Mouse (Mus musculus): Measurements from ENCODE around the gene Get4. TPM values are rescaled to one million over a fixed set of nuclear protein-coding genes. Genes with fewer than 3 reads are reported as not detected.

The Get4 gene
- polyA plus RNA-seq, 1 experiment from 2014 or later: 145 TPM

GRCm38 (mm10) chr5:139251279-139251678, 845 bp upstream of the Get4 start:
- no peak for DNase-seq (ENCODE audit: low spot score)
- 83% methylated on average over 7 of the region's 7 CpGs for WGBS
- H3K36me3 ChIP-seq (ENCODE audit: control insufficient read depth, insufficient read depth, low read length): peaks cover 5% of the 10 kb centered on the region
- no peaks in the 10 kb centered on the region for H3K27me3 ChIP-seq (ENCODE audit: control insufficient read depth, insufficient read depth, low read length)
- no peak overlapping the region for H3K4me2 ChIP-seq (ENCODE audit: low read depth)
- H3K4me3 ChIP-seq (ENCODE audit: low read depth, low read length): no peak overlapping the region
- ATAC-seq (ENCODE audit: insufficient read depth, low FRiP score, low TSS enrichment): no peak
- H3K9ac ChIP-seq (ENCODE audit: low read length): no peak overlapping the region
- H3K4me1 ChIP-seq (ENCODE audit: control insufficient read depth, insufficient read depth, low read length): peaks cover 7% of the 10 kb centered on the region
- no peak overlapping the region for H3K27ac ChIP-seq (ENCODE audit: low read depth, low read length)
- no peaks in the 10 kb centered on the region for H3K9me3 ChIP-seq (ENCODE audit: control insufficient read depth, low read length)

DNA sequence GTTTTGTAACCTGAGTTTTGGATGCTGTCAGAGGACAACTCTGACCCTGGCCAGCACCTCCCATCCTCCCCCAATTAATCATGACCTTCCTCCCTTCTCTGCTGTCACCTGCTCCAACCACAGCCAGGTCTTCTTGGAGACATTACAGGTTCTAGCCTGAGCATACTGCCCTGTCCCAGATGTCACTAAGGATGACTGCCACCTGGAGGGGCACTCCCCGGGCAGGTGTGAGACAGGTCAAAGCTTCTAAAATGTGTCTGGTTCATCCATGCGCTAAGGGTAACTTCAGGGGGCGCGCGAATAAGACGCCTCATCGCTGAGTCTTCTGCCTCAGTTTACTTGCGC, 416 bp upstream of the Get4 start:
- peaks cover 5% of the 10 kb centered on the region for H3K36me3 ChIP-seq (ENCODE audit: control insufficient read depth, insufficient read depth, low read length)
- H3K27ac ChIP-seq (ENCODE audit: low read depth, low read length): no peak overlapping the region
- no peaks in the 10 kb centered on the region for H3K27me3 ChIP-seq (ENCODE audit: control insufficient read depth, insufficient read depth, low read length)
- peak overlapping the region; percentile 74 for H3K4me3 ChIP-seq (ENCODE audit: low read depth, low read length)
- DNase-seq (ENCODE audit: low spot score) (no peak), ATAC-seq (ENCODE audit: insufficient read depth, low FRiP score, low TSS enrichment) (peak; percentile 71)
- 1% methylated on average over 8 of the region's 8 CpGs for WGBS
- H3K4me1 ChIP-seq (ENCODE audit: control insufficient read depth, insufficient read depth, low read length): peaks cover 7% of the 10 kb centered on the region
- peak overlapping the region; percentile 60 for H3K9ac ChIP-seq (ENCODE audit: low read length)
- peak overlapping the region; percentile 71 for H3K4me2 ChIP-seq (ENCODE audit: low read depth)
- no peaks in the 10 kb centered on the region for H3K9me3 ChIP-seq (ENCODE audit: control insufficient read depth, low read length)

DNA sequence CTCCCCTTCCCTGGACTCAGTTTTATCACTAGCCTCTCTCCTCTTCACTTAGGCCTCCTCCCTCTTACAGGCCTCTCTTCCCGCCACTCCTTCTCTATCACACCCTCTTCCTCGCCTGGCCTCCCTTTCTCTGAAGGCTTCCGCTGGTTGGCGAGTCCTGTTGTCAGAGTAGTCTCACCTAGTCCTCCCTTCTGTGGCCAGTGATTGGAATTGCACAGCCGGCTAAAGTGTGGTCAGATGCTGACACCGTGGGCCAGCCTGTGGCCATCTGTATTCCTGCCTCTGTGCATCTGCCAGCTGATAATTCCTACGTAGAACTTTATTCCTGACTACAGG, 754 bp downstream of the Get4 start:
- H3K27ac ChIP-seq (ENCODE audit: low read depth, low read length): peak overlapping the region; percentile 76
- H3K9me3 ChIP-seq (ENCODE audit: control insufficient read depth, low read length): no peaks in the 10 kb centered on the region
- ATAC-seq (ENCODE audit: insufficient read depth, low FRiP score, low TSS enrichment): peak; percentile 23
- under 1% methylated on average over 7 of the region's 7 CpGs for WGBS
- H3K4me1 ChIP-seq (ENCODE audit: control insufficient read depth, insufficient read depth, low read length): peaks cover 7% of the 10 kb centered on the region
- no peaks in the 10 kb centered on the region for H3K27me3 ChIP-seq (ENCODE audit: control insufficient read depth, insufficient read depth, low read length)
- no peak for DNase-seq (ENCODE audit: low spot score)
- peaks cover 2% of the 10 kb centered on the region for H3K36me3 ChIP-seq (ENCODE audit: control insufficient read depth, insufficient read depth, low read length)
- H3K9ac ChIP-seq (ENCODE audit: low read length): peak overlapping the region; percentile 83
- peak overlapping the region; percentile 74 for H3K4me3 ChIP-seq (ENCODE audit: low read depth, low read length)
- H3K4me2 ChIP-seq (ENCODE audit: low read depth): peak overlapping the region; percentile 77

- H3K27me3 ChIP-seq (ENCODE audit: control insufficient read depth, insufficient read depth, low read length): no peaks in the 10 kb centered on the region
- H3K4me3 ChIP-seq (ENCODE audit: low read depth, low read length): peak overlapping the region; percentile 74
- peak overlapping the region; percentile 83 for H3K9ac ChIP-seq (ENCODE audit: low read length)
- peak overlapping the region; percentile 77 for H3K4me2 ChIP-seq (ENCODE audit: low read depth)
- no peaks in the 10 kb centered on the region for H3K9me3 ChIP-seq (ENCODE audit: control insufficient read depth, low read length)
- WGBS: 20% methylated on average over 6 of the region's 6 CpGs
- no peak overlapping the region for H3K27ac ChIP-seq (ENCODE audit: low read depth, low read length)
- DNase-seq (ENCODE audit: low spot score) (no peak), ATAC-seq (ENCODE audit: insufficient read depth, low FRiP score, low TSS enrichment) (no peak)
- no peaks in the 10 kb centered on the region; the same call in 1 of the 2 replicates for H3K36me3 ChIP-seq (ENCODE audit: control insufficient read depth, insufficient read depth, low read length)
- peaks cover 7% of the 10 kb centered on the region for H3K4me1 ChIP-seq (ENCODE audit: control insufficient read depth, insufficient read depth, low read length)
Measured at GRCm38 (mm10) chr5:139253301-139253741, 1.2 kb downstream of the Get4 start.

- H3K27me3 ChIP-seq (ENCODE audit: control insufficient read depth, insufficient read depth, low read length): no peaks in the 10 kb centered on the region
- H3K36me3 ChIP-seq (ENCODE audit: control insufficient read depth, insufficient read depth, low read length): 0 out of 2 replicates have a peak, but pooled peaks cover 1% of the 10 kb centered on the region
- no peak overlapping the region for H3K4me3 ChIP-seq (ENCODE audit: low read depth, low read length)
- DNase-seq (ENCODE audit: low spot score) (no peak), ATAC-seq (ENCODE audit: insufficient read depth, low FRiP score, low TSS enrichment) (no peak)
- H3K27ac ChIP-seq (ENCODE audit: low read depth, low read length): no peak overlapping the region
- WGBS: 87% methylated on average over 6 of the region's 6 CpGs
- H3K4me1 ChIP-seq (ENCODE audit: control insufficient read depth, insufficient read depth, low read length): peaks cover 7% of the 10 kb centered on the region
- H3K9ac ChIP-seq (ENCODE audit: low read length): no peak overlapping the region
- no peak overlapping the region for H3K4me2 ChIP-seq (ENCODE audit: low read depth)
- no peaks in the 10 kb centered on the region for H3K9me3 ChIP-seq (ENCODE audit: control insufficient read depth, low read length)
Measured at GRCm38 (mm10) chr5:139254938-139255337, 2.8 kb downstream of the Get4 start.

GRCm38 (mm10) chr5:139255777-139256176, 3.7 kb downstream of the Get4 start:
- Histone ChIP-seq H3K4me3 (ENCODE audit: low read depth, low read length) (no peak overlapping the region), H3K9ac (ENCODE audit: low read length) (no peak overlapping the region), H3K4me1 (ENCODE audit: control insufficient read depth, insufficient read depth, low read length) (peaks cover 7% of the 10 kb centered on the region), H3K9me3 (ENCODE audit: control insufficient read depth, low read length) (no peaks in the 10 kb centered on the region), H3K27ac (ENCODE audit: low read depth, low read length) (no peak overlapping the region), H3K27me3 (ENCODE audit: control insufficient read depth, insufficient read depth, low read length) (no peaks in the 10 kb centered on the region), H3K4me2 (ENCODE audit: low read depth) (no peak overlapping the region), H3K36me3 (ENCODE audit: control insufficient read depth, insufficient read depth, low read length) (0 out of 2 replicates have a peak, but pooled peaks cover 4% of the 10 kb centered on the region)
- DNase-seq (ENCODE audit: low spot score) (no peak), ATAC-seq (ENCODE audit: insufficient read depth, low FRiP score, low TSS enrichment) (no peak)
- 95% methylated on average over 6 of the region's 6 CpGs for WGBS

- no peak for DNase-seq (ENCODE audit: low spot score)
- no peaks in the 10 kb centered on the region for H3K9me3 ChIP-seq (ENCODE audit: control insufficient read depth, low read length)
- H3K4me1 ChIP-seq (ENCODE audit: control insufficient read depth, insufficient read depth, low read length): peaks cover 7% of the 10 kb centered on the region
- no peak overlapping the region for H3K4me2 ChIP-seq (ENCODE audit: low read depth)
- no peak overlapping the region for H3K9ac ChIP-seq (ENCODE audit: low read length)
- ATAC-seq (ENCODE audit: insufficient read depth, low FRiP score, low TSS enrichment): no peak
- H3K27ac ChIP-seq (ENCODE audit: low read depth, low read length): no peak overlapping the region
- H3K27me3 ChIP-seq (ENCODE audit: control insufficient read depth, insufficient read depth, low read length): no peaks in the 10 kb centered on the region
- no peak overlapping the region for H3K4me3 ChIP-seq (ENCODE audit: low read depth, low read length)
- 91% methylated on average over 3 of the region's 3 CpGs for WGBS
- H3K36me3 ChIP-seq (ENCODE audit: control insufficient read depth, insufficient read depth, low read length): 0 out of 2 replicates have a peak, but pooled peaks cover 4% of the 10 kb centered on the region
Measured at GRCm38 (mm10) chr5:139256211-139256765, 4.2 kb downstream of the Get4 start.

DNA sequence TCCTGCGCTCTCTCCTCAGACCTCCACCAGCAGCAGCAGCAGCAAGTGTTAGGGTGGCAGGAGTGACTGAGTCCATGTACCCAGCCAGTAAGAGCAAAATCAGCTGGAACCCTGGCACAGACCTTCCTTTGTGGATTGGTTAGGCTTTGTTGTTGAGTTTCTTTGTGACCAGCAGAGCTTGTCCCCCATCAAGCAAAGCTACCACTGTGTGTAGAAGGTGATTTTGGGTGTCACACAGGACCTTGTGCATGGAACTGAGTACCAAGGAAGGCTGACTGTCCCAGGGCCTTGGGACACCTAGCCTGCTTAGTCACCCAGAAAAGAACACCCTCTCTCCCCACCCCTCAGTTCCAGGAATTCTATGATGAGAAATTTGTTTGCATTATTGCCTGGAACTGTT, 5.1 kb downstream of the Get4 start:
- ATAC-seq (ENCODE audit: insufficient read depth, low FRiP score, low TSS enrichment) (no peak), DNase-seq (ENCODE audit: low spot score) (no peak)
- no peaks in the 10 kb centered on the region for H3K27me3 ChIP-seq (ENCODE audit: control insufficient read depth, insufficient read depth, low read length)

DNA sequence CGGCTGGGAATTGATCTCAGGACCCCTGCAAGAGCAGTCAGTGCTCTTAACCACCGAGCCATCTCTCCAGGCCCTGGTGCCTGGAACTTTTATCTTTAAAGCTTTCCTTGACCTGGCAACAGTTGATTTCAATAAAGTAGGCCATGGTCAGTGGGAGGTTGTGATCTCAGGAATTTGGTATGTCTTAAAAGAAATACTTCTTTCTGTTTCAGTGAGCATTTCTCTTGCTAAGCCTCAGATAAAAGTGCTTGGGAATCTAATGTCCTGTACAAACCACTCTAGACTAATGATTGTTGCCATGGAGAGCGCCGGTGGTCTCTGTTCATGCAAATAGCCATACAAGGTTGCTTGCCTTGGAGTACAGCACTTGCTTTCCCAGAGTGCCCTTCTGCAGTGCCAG, 5.7 kb downstream of the Get4 start:
- Histone ChIP-seq H3K4me1 (ENCODE audit: control insufficient read depth, insufficient read depth, low read length) (peaks cover 7% of the 10 kb centered on the region), H3K9me3 (ENCODE audit: control insufficient read depth, low read length) (no peaks in the 10 kb centered on the region), H3K4me2 (ENCODE audit: low read depth) (no peak overlapping the region), H3K27me3 (ENCODE audit: control insufficient read depth, insufficient read depth, low read length) (no peaks in the 10 kb centered on the region), H3K9ac (ENCODE audit: low read length) (no peak overlapping the region), H3K27ac (ENCODE audit: low read depth, low read length) (no peak overlapping the region), H3K4me3 (ENCODE audit: low read depth, low read length) (no peak overlapping the region), H3K36me3 (ENCODE audit: control insufficient read depth, insufficient read depth, low read length) (peaks cover 7% of the 10 kb centered on the region; the same call in 1 of the 2 replicates)
- DNase-seq (ENCODE audit: low spot score): no peak
- WGBS: 90% methylated on average over 4 of the region's 4 CpGs
- ATAC-seq (ENCODE audit: insufficient read depth, low FRiP score, low TSS enrichment): no peak

More for the DNA sequence above, 5.1 kb downstream of the Get4 start:
- Histone ChIP-seq H3K9me3 (ENCODE audit: control insufficient read depth, low read length) (no peaks in the 10 kb centered on the region), H3K4me3 (ENCODE audit: low read depth, low read length) (no peak overlapping the region), H3K27ac (ENCODE audit: low read depth, low read length) (no peak overlapping the region), H3K9ac (ENCODE audit: low read length) (no peak overlapping the region), H3K4me1 (ENCODE audit: control insufficient read depth, insufficient read depth, low read length) (peaks cover 7% of the 10 kb centered on the region), H3K4me2 (ENCODE audit: low read depth) (no peak overlapping the region), H3K36me3 (ENCODE audit: control insufficient read depth, insufficient read depth, low read length) (0 out of 2 replicates have a peak, but pooled peaks cover 4% of the 10 kb centered on the region)
- 100% methylated on average over 1 of the region's 1 CpGs for WGBS
